In genomic region chr3:34196451-34197162, GRCm38 (mm10) we compare ENCODE assay signal across 10 mouse cellular contexts.
DNase-seq lines count a peak whose midpoint lies in the region; ATAC-seq and TF ChIP-seq lines count a peak whose summit lies in the region.
"Had no signal": no experiment of that assay in that cellular context is flagged by ENCODE, and none has a peak within 500 bp of the region (broad histone marks: within the 10 kb centered on the region; RNA-seq: fewer than 3 reads in every experiment).

No protein-coding gene starts in this region.

- H3K9ac ChIP-seq in heart, embryonic 15.5 days = no peak overlapping the region
- no peak overlapping the region for H3K9ac ChIP-seq in hindbrain, embryonic 11.5 days (ENCODE audit: low read depth, low read length)
- no peak overlapping the region for H3K9ac ChIP-seq in midbrain, postnatal 0 days (replicated peaks; ENCODE audit: low read length, poor library complexity, severe bottlenecking)
- H3K9ac ChIP-seq: lung, embryonic 14.5 days had no signal

- intact Hi-C loops in heart, postnatal 10 days (cut with DNase I) = loop anchor here (5.0 kb wide), 1 partner anchor 239 kb away; no protein-coding TSS in a partner anchor

- no peak overlapping the region for H3K4me3 ChIP-seq in heart, embryonic 15.5 days
- no peak overlapping the region for H3K4me3 ChIP-seq in hindbrain, embryonic 11.5 days (ENCODE audit: low read depth, low read length)
- peak overlapping the region; percentile 17; the same call in 1 of the 2 replicates for H3K4me3 ChIP-seq in midbrain, postnatal 0 days (ENCODE audit: low read depth, low read length)

- 0 out of 2 replicates have a peak overlapping the region, but pooled peaks have one; percentile 11 for H3K4me2 ChIP-seq in heart, embryonic 15.5 days
- peak overlapping the region; percentile 20 for H3K4me2 ChIP-seq in hindbrain, embryonic 11.5 days (replicated peaks; ENCODE audit: low read depth, low read length)
- H3K4me2 ChIP-seq in midbrain, postnatal 0 days (ENCODE audit: low read depth, low read length, poor library complexity, severe bottlenecking) = peak overlapping the region; percentile 31; the same call in 1 of the 2 replicates
- H3K4me2 ChIP-seq: lung, embryonic 14.5 days had no signal

- no peak for DNase-seq in heart, postnatal 10 days
- peak; percentile 42 for DNase-seq in embryo, embryonic 10.5 days (ENCODE audit: low spot score)
- DNase-seq in hindbrain, embryonic 11.5 days (ENCODE audit: low spot score) = peak; percentile 39
- DNase-seq in midbrain, postnatal 0 days (ENCODE audit: low spot score) = peak; percentile 15
- DNase-seq in liver = no peak
- no peak for DNase-seq in ovary, postnatal 36 days (ENCODE audit: low spot score)
- DNase-seq in urinary bladder, postnatal 10 days (ENCODE audit: low spot score) = no peak
- DNase-seq: kidney, adult 18-20 months; lung, embryonic 14.5 days had no signal

- H3K9me3 ChIP-seq in heart, embryonic 15.5 days (replicated peaks) = no peaks in the 10 kb centered on the region
- H3K9me3 ChIP-seq in hindbrain, embryonic 11.5 days (ENCODE audit: control insufficient read depth, low read length) = no peaks in the 10 kb centered on the region
- H3K9me3 ChIP-seq in midbrain, postnatal 0 days (ENCODE audit: low read length) = no peaks in the 10 kb centered on the region

- no peaks in the 10 kb centered on the region for H3K36me3 ChIP-seq in heart, embryonic 15.5 days
- no peaks in the 10 kb centered on the region for H3K36me3 ChIP-seq in hindbrain, embryonic 11.5 days (ENCODE audit: control insufficient read depth, insufficient read depth, low read length)
- no peaks in the 10 kb centered on the region for H3K36me3 ChIP-seq in midbrain, postnatal 0 days (ENCODE audit: insufficient read depth, low read length)

- H3K27ac ChIP-seq in heart, embryonic 15.5 days = no peak overlapping the region
- H3K27ac ChIP-seq in hindbrain, embryonic 11.5 days (ENCODE audit: low read depth, low read length) = no peak overlapping the region
- peak overlapping the region; percentile 52; the same call in 1 of the 2 replicates for H3K27ac ChIP-seq in midbrain, postnatal 0 days (ENCODE audit: low read depth, low read length)

- no peak for TF ChIP-seq CTCF in midbrain, postnatal 0 days (IDR thresholded peaks at IDR 0.05)

- peaks cover 12% of the 10 kb centered on the region for H3K27me3 ChIP-seq in heart, embryonic 15.5 days
- H3K27me3 ChIP-seq in hindbrain, embryonic 11.5 days (ENCODE audit: control insufficient read depth, insufficient read depth, low read length) = no peaks in the 10 kb centered on the region
- H3K27me3 ChIP-seq in midbrain, postnatal 0 days (ENCODE audit: insufficient read depth, low read length) = peaks cover 4% of the 10 kb centered on the region; the same call in 1 of the 2 replicates

- peaks cover 3% of the 10 kb centered on the region; the same call in 1 of the 2 replicates for H3K4me1 ChIP-seq in heart, embryonic 15.5 days (replicated peaks)
- H3K4me1 ChIP-seq in hindbrain, embryonic 11.5 days (replicated peaks; ENCODE audit: control insufficient read depth, insufficient read depth, low read length) = no peaks in the 10 kb centered on the region
- no peaks in the 10 kb centered on the region for H3K4me1 ChIP-seq in midbrain, postnatal 0 days (ENCODE audit: insufficient read depth, low read length)

- WGBS in heart, embryonic 15.5 days = 32% methylated on average over 22 of the region's 22 CpGs
- WGBS in hindbrain, embryonic 11.5 days = 27% methylated on average over 22 of the region's 22 CpGs
- WGBS in midbrain, postnatal 0 days = 21% methylated on average over 22 of the region's 22 CpGs

- no peak for ATAC-seq in heart, embryonic 15.5 days (replicated peaks; ENCODE audit: insufficient number of reproducible peaks, insufficient read depth, low FRiP score, low read depth)
- ATAC-seq in hindbrain, embryonic 11.5 days (ENCODE audit: low FRiP score) = no peak
- no peak for ATAC-seq in midbrain, postnatal 0 days (ENCODE audit: low FRiP score)

Comparison
In these comparisons a context has a peak if more than half of its experiments do, and no peak if none do; other contexts are left out.
1. DNase-seq: peak in embryo, embryonic 10.5 days (single experiment), hindbrain, embryonic 11.5 days (single experiment) and midbrain, postnatal 0 days (single experiment); none in heart, postnatal 10 days (0 of 2), liver (single experiment), ovary, postnatal 36 days (single experiment) and urinary bladder, postnatal 10 days (single experiment).
2. Peak in every context shown above with its lines, with median percentiles within 50 percentile points of each other: H3K4me2 ChIP-seq.